ENCODE assay signal across 23 mouse cellular contexts in genomic region chr5:139726186-139726585, GRCm38 (mm10). TPM values are rescaled to one million over a fixed set of nuclear protein-coding genes. Genes with fewer than 3 reads are reported as not detected.
DNase-seq lines count a peak whose midpoint lies in the region; ATAC-seq and TF ChIP-seq lines count a peak whose summit lies in the region.
"Had no signal": no experiment of that assay in that cellular context is flagged by ENCODE, and none has a peak within 500 bp of the region (broad histone marks: within the 10 kb centered on the region; RNA-seq: fewer than 3 reads in every experiment).

No protein-coding gene starts in this region.

- 45% methylated on average over 3 of the region's 3 CpGs for WGBS in macrophage (ENCODE audit: missing documents)
- WGBS in cerebellum, adult 2 months = 90% methylated on average over 3 of the region's 3 CpGs

- no peaks in the 10 kb centered on the region for H3K36me3 ChIP-seq in macrophage (ENCODE audit: inconsistent target)
- H3K36me3 ChIP-seq: hindbrain, embryonic 10.5 days; midbrain, embryonic 12.5 days; neural tube, embryonic 15.5 days had no signal

- TF ChIP-seq CTCF in cerebellum, adult 2 months (IDR thresholded peaks at IDR 0.05; ENCODE audit: borderline replicate concordance, insufficient read depth, low read depth, low read length) = no peak

- DNase-seq in 3134 (ENCODE audit: extremely low read depth, insufficient read length, low spot score) = peak; percentile 43
- DNase-seq in 3T3-L1 (ENCODE audit: low read depth, low spot score) = peak; percentile 68
- no peak for DNase-seq in heart, postnatal 10 days
- DNase-seq in cerebellum, adult 2 months = no peak
- DNase-seq in kidney, postnatal 36 days = no peak
- DNase-seq: adrenal gland, postnatal 10 days; cerebellum, adult 9-11 months; gastrocnemius, postnatal 25 days; kidney, adult 9 months; kidney, postnatal 14 days; thymus, adult 18-20 months had no signal

- no peaks in the 10 kb centered on the region for H3K27me3 ChIP-seq in cerebellum, adult 2 months (ENCODE audit: control insufficient read depth, insufficient read depth, low read length)
- H3K27me3 ChIP-seq: midbrain, embryonic 12.5 days; neural tube, embryonic 15.5 days had no signal

- 0 out of 2 replicates have a peak, but pooled peaks have one; percentile 30 for ATAC-seq in common myeloid progenitor, adult 5-6 weeks (replicated peaks; ENCODE audit: low read depth, poor library complexity, severe bottlenecking)
- ATAC-seq: CD4-positive, CD25-positive, alpha-beta regulatory T cell, adult 4 months; forebrain, embryonic 16.5 days; hindbrain, postnatal 0 days; intestine, embryonic 16.5 days; lung, postnatal 0 days had no signal

- H3K79me2 ChIP-seq in macrophage (ENCODE audit: inconsistent target) = peaks cover 67% of the 10 kb centered on the region

- peak overlapping the region; percentile 67 for H3K27ac ChIP-seq in macrophage
- no peak overlapping the region for H3K27ac ChIP-seq in cerebellum, adult 2 months (ENCODE audit: insufficient read depth, low read length)
- H3K27ac ChIP-seq: embryonic facial prominence, embryonic 10.5 days; hindbrain, embryonic 10.5 days; hindbrain, postnatal 0 days; layer of hippocampus, adult 2 months; midbrain, embryonic 12.5 days; neural tube, embryonic 15.5 days had no signal

- intact Hi-C loops in heart, postnatal 10 days (cut with DNase I) = no loop called here

- no peak overlapping the region for H3K4me3 ChIP-seq in macrophage (ENCODE audit: inconsistent target)
- no peak overlapping the region for H3K4me3 ChIP-seq in cerebellum, adult 2 months (replicated peaks; ENCODE audit: insufficient read depth, low read depth, low read length)
- H3K4me3 ChIP-seq: embryonic facial prominence, embryonic 10.5 days; hindbrain, embryonic 10.5 days; layer of hippocampus, adult 2 months; midbrain, embryonic 12.5 days; neural tube, embryonic 15.5 days had no signal

- H3K4me1 ChIP-seq in cerebellum, adult 2 months (ENCODE audit: control insufficient read depth, insufficient read depth, low read length) = peaks cover 4% of the 10 kb centered on the region

- TF ChIP-seq POLR2A in cerebellum, adult 2 months (IDR thresholded peaks at IDR 0.05; ENCODE audit: borderline replicate concordance, insufficient read depth, low read length) = no peak

RNA-seq across cellular contexts. Expression of gene Micall2, which starts 9.9 kb away (rescaled TPM):
- total RNA-seq in common myeloid progenitor, adult 5-6 weeks (2017) = 6.4 TPM in 2 replicates
- 100 to 1,000 TPM in 1 of 26 experiments, 10 to 100 TPM in 25; 10.5 to 143 (median 27.1) TPM for total RNA-seq in macrophage (2018; cell fraction: chromatin; rRNA removed)
- total RNA-seq in macrophage (2018; cell fraction: cytosol; rRNA removed) = 10 to 100 TPM in 11 of 26 experiments, 1 to 10 TPM in 15; 4.8 to 23.2 (median 9.4) TPM
- 10 to 100 TPM in 20 of 26 experiments, 1 to 10 TPM in 6; 5.0 to 46.3 (median 14.8) TPM for total RNA-seq in macrophage (2018; cell fraction: nucleus; rRNA removed)
- 3.8 to 12.7 TPM (median 7.4 TPM) in 3 replicates for polyA plus RNA-seq in macrophage (2018)
- 1 to 10 TPM; 4.1 to 6.6 TPM for total RNA-seq in heart, postnatal 10 days (2021)
- 2.6 and 2.7 TPM in 2 replicates for polyA plus RNA-seq in cerebellum, adult 2 months (2012; rRNA removed)
- polyA plus RNA-seq: CD4-positive, CD25-positive, alpha-beta regulatory T cell, adult 4 months had no signal

RNA-seq across cellular contexts. Expression of gene Ints1, which starts 49.3 kb away (rescaled TPM):
- total RNA-seq in common myeloid progenitor, adult 5-6 weeks (2017) = 20.4 and 32.7 TPM in 2 replicates
- total RNA-seq in macrophage (2018; cell fraction: chromatin; rRNA removed) = 100 to 1,000 TPM in 12 of 26 experiments, 10 to 100 TPM in 14; 35.7 to 154 (median 94.9) TPM
- total RNA-seq in macrophage (2018; cell fraction: cytosol; rRNA removed) = 10 to 100 TPM; 10.3 to 26.7 (median 18.2) TPM
- total RNA-seq in macrophage (2018; cell fraction: nucleus; rRNA removed) = 10 to 100 TPM; 18.8 to 86.4 (median 44.8) TPM
- polyA plus RNA-seq in macrophage (2018) = 14.7 to 19.1 TPM (median 17.1 TPM) in 3 replicates
- 10 to 100 TPM; 43.5 to 43.6 TPM for total RNA-seq in heart, postnatal 10 days (2021)
- polyA plus RNA-seq in cerebellum, adult 2 months (2012; rRNA removed) = 64.4 and 70.8 TPM in 2 replicates

Comparison
In these comparisons a context has a peak if more than half of its experiments do, and no peak if none do; other contexts are left out.
1. DNase-seq: peak in 3134 (single experiment) and 3T3-L1 (single experiment); none in heart, postnatal 10 days (0 of 2), cerebellum, adult 2 months (0 of 2) and kidney, postnatal 36 days (0 of 2).